Mouse (Mus musculus): ENCODE data around the gene Hmgn1.
"Not testable (repeated sequence)": the region's sequence is repeated elsewhere in the genome, so short reads cannot be mapped to it uniquely, and the experiment has no call there.

Gene Hmgn1

GRCm38 (mm10) chr16:96127657-96128344 is at the start of gene Hmgn1:
Gene Hmgn1 (minus strand): TSS chr16:96127729.
- DNase-seq (ENCODE audit: low read depth, low spot score): peak; percentile 96

GRCm38 (mm10) chr16:96175399-96175798 is 47.9 kb upstream of the Hmgn1 start:
- no peak for DNase-seq (ENCODE audit: low read depth, low spot score)

GRCm38 (mm10) chr16:96173648-96174047 is 46.1 kb upstream of the Hmgn1 start:
- no peak for DNase-seq (ENCODE audit: low read depth, low spot score)

- no peak for DNase-seq (ENCODE audit: low read depth, low spot score)
Measured at GRCm38 (mm10) chr16:96168837-96169236, 41.3 kb upstream of the Hmgn1 start.

- DNase-seq (ENCODE audit: low read depth, low spot score): no peak
Measured at GRCm38 (mm10) chr16:96165723-96166264, 38.3 kb upstream of the Hmgn1 start.

- no peak for DNase-seq (ENCODE audit: low read depth, low spot score)
Measured at GRCm38 (mm10) chr16:96161336-96161735, 33.8 kb upstream of the Hmgn1 start.

GRCm38 (mm10) chr16:96160927-96161326 is 33.4 kb upstream of the Hmgn1 start:
- DNase-seq (ENCODE audit: low read depth, low spot score): no peak

- DNase-seq (ENCODE audit: low read depth, low spot score): no peak
Measured at GRCm38 (mm10) chr16:96159794-96160346, 32.3 kb upstream of the Hmgn1 start.

GRCm38 (mm10) chr16:96159091-96159731 is 31.7 kb upstream of the Hmgn1 start:
- DNase-seq (ENCODE audit: low read depth, low spot score): no peak

- no peak for DNase-seq (ENCODE audit: low read depth, low spot score)
Measured at GRCm38 (mm10) chr16:96158511-96159080, 31.1 kb upstream of the Hmgn1 start.

GRCm38 (mm10) chr16:96157171-96157570 is 29.6 kb upstream of the Hmgn1 start:
- no peak for DNase-seq (ENCODE audit: low read depth, low spot score)

GRCm38 (mm10) chr16:96156019-96156418 is 28.5 kb upstream of the Hmgn1 start:
- DNase-seq (ENCODE audit: low read depth, low spot score): no peak

- no peak for DNase-seq (ENCODE audit: low read depth, low spot score)
Measured at GRCm38 (mm10) chr16:96154476-96154875, 26.9 kb upstream of the Hmgn1 start.

GRCm38 (mm10) chr16:96151551-96151950 is 24.0 kb upstream of the Hmgn1 start:
- no peak for DNase-seq (ENCODE audit: low read depth, low spot score)

- DNase-seq (ENCODE audit: low read depth, low spot score): no peak
Measured at GRCm38 (mm10) chr16:96150995-96151394, 23.5 kb upstream of the Hmgn1 start.

GRCm38 (mm10) chr16:96149311-96149710 is 21.8 kb upstream of the Hmgn1 start:
- DNase-seq (ENCODE audit: low read depth, low spot score): no peak

GRCm38 (mm10) chr16:96148834-96149233 is 21.3 kb upstream of the Hmgn1 start:
- no peak for DNase-seq (ENCODE audit: low read depth, low spot score)

- no peak for DNase-seq (ENCODE audit: low read depth, low spot score)
Measured at GRCm38 (mm10) chr16:96145814-96146213, 18.3 kb upstream of the Hmgn1 start.

GRCm38 (mm10) chr16:96145110-96145800 is 17.7 kb upstream of the Hmgn1 start, which contains the start of gene Wrb:
Gene Wrb (plus strand): TSS chr16:96145407.
- DNase-seq (ENCODE audit: low read depth, low spot score): peak; percentile 98

GRCm38 (mm10) chr16:96144748-96145109 is 17.2 kb upstream of the Hmgn1 start:
- not testable (repeated sequence) for DNase-seq (ENCODE audit: low read depth, low spot score)

- no peak for DNase-seq (ENCODE audit: low read depth, low spot score)
Measured at GRCm38 (mm10) chr16:96128466-96128865, 937 bp upstream of the Hmgn1 start.

- DNase-seq (ENCODE audit: low read depth, low spot score): no peak
Measured at GRCm38 (mm10) chr16:96127288-96127656, 257 bp downstream of the Hmgn1 start.
